Mouse (Mus musculus) brain, adult 2 months (tissue): ENCODE results near the gene Tmem274.
A peak's percentile ranks its signal among the peaks of the same experiment; 100 is the strongest.

Source experiments
- DNase-seq: peaks from one replicate; pipeline ENCODE4 v3.0.0; 2011; ENCODE audit warnings: low read depth, low spot score

The Tmem274 gene

DNA sequence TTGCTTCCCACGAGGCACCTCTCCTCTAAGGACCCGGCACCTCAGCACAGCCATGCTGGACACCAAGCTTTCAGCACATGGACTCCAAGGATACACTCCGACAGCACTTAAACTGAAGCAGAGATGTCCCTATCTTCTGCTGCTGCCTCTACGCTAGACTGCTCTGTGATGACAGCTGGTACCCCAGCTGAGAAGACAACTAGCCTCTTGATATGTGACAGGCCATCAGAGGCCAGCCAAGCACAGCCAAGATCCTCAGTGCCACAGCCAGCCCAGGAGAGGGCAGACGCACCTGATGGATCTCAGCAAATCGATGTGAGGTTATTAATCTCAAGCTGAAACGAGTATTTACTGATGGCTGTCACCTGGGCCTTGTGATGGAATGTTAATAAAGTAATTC lies 2.1 kb upstream of the Tmem274 start:
- peak; percentile 37 for DNase-seq

DNA sequence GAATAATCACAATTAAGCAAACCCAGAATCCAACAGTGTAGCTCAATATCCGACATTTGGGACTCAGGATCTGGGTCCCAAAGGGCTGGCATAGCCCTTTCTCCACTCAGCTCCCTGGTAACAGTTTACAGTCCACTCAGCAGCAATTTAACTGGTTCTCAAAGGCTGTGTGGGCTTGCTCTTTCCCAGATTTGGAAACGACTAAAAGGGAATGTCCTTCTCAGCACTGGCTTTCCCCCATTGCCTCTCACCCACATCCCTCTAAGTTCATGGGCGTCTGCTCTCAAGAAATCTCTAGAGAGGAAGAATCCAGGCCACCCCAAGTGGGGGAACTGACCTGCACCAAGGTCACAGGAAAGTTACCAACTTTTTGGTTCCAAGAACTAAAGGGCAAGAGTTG lies 7.4 kb downstream of the Tmem274 start:
- DNase-seq = peak; percentile 36

DNA sequence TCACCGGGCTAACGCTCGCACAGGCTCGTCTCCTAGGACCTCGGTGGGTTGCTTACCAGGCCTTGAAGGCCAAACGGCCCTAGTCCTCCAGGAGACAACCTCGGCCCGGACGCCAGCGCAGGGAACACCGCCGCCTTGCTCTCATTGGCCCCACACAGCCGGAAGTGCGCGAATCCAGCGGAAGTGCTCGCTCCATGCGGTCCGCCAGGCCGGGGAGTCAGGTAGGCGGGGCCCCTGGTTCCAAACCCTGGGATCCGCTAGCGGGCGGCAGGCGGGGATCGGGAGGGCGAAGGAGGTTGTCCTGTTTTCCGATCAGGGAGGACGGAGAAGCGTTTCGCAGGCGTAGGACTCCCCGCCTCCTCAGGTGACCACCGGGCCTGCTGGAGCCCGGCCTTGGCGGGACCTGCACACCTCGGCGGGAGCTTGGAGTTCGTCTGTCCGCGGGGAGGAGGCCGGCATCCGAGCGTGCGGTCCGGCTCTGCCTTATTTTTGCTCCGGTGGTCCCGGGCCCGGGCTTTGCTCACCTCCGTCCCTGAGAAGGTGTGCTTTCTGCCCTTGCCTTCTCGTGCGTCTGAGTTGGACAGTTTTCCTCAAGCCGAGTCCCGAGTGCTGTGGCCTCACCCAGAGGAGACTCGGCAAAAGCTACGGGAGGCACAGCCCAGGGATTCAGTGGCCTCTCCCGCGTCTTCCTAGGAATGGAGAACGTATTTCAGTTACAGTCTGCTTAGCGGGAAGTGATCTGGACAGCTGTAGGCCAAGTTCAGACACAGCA lies 8.1 kb downstream of the Tmem274 start, which contains the start of the genes Nmnat1 and Lzic:
Gene Nmnat1, minus strand, starts transcription at position 150 of the 772 bp plus-strand sequence.
Gene Lzic, plus strand, starts transcription at position 177 of the 772 bp plus-strand sequence.
- DNase-seq = peak; percentile 97

GRCm38 (mm10) chr4:149485825-149486206 lies 8.6 kb downstream of the Tmem274 start:
- peak; percentile 54 for DNase-seq

DNA sequence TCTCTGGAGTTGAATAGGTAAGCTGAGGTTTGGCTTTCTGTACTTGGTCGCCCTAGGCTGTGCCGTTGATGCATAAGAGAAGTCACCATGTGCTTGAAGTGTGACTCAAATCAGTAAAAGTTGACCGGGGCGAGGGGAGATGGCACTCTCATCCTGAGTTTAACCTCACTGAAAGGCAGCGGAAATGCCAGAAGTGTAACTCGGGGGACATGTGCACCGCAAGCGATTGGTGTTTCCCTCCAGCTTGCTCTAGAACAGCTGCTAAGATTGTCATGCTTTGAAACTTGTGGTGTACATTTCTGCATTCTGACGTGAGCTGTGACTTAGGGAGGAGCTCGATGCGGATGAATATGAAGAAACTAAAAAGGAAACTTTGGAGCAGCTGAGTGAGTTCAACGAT lies 10.6 kb downstream of the Tmem274 start:
- DNase-seq = no peak

DNA sequence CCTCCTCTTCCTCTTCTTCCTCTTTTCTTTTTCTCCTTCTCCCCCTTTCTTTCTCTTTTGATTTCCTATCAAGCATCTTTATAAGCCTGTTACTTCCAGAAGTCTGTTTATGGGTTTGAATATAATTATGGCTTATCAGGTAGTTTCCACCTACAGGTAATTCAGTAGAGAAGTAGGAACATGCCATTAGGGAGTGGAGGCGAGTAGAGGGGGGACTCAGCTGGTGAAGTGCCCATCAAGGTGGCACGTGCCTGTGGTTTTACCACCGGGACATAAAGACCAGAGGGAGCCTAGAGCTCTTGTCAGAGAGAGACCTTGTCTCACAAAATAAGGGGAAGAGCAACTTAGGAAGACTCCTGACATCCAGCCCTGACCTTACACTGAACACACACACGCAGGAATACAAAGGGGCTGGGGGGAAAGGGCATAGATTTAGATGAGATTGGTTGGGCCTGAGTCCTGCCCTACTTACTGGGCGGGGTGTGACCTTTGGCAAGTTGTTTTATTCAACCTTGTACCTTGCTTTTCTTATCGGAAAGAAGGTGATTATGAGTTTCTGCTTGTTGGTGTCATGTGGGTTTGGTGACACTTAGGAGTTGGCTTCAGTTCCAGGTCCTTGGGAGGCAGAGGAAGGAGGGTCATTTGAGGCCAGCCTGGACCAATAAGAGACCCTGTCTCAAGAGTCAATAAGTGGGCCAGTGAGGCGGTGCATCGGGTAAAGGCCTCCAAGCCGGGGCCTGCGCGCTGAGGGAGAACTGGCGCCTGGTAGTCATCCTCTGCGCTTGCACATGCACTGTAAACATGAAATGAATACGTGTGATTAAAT lies 12.4 kb downstream of the Tmem274 start:
- DNase-seq = no peak

DNA sequence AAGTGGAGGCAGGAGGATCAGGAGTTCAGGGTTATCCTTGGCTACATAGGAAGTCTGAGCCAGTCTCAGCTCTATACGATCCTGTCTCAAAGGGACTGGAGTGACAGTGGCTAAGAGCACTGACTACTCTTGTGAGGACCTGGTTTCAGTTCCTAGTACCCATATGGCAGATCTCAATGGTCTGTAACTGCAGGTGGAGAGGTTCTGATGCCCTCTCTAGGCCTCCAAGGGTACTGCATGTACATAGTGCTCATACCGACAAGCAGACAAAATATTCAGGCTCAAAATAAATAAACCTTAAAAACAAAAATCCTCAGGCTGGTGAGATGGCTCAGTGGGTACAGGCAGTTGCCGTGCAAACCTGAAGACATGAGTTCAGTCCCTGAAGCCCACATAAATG lies 14.0 kb downstream of the Tmem274 start:
- DNase-seq = no peak

DNA sequence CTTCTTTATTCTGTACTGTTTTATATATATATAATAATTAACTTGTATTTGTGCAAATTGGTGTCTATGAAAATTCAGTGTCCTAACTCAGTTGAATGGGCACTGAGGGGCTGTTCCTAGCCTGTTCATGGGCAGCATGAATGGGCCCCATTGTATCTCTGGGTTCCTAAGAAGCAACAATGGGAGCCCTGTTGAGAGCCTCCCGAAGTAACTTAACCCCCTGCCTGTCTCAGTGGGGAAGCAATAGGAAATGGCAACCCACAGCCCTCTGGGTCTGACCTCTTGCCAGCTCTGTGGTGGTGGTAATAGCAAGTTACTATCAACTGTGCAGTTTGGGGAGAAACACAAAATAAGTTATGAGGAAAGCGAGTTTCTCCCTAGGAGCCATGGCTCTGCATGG lies 19.4 kb downstream of the Tmem274 start:
- DNase-seq = peak; percentile 84

DNA sequence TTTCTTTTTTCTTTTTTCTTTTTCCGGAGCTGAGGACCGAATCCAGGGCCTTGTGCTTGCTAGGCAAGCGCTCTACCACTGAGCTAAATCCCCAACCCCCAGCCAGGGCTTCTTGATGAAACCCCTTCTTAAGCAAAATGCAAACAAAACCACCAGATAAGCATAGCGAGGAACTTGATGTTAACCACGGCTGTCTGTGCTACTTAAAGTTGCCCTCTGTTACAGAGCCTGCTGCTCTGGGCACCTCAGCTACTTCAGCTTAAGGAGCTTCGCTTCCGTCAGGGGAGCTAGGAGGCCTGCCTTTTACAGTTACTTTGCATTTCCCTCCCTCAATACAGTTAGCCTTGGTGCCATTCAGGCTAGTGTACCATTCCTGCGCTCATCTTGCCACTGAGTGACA lies 21.7 kb downstream of the Tmem274 start:
- DNase-seq = no peak

DNA sequence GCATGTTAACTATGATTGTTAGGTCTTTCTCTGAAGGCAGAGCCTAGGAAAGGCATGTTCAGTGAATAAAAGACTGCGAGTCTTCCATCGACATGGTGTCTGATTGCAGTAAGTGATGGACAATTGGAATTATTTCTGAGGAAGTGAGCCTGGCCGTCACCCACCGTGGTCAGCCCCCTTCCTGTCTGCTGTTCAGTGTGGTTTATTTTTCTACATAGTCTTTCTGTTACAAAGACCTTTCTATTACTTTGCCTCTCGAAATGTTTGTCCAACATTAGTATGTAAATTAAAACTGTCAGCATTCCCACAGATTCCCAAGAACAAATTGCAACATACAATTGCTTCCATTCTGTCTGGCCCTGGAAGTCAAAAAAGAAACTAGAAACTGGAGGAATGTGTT lies 22.6 kb downstream of the Tmem274 start:
- no peak for DNase-seq

- no peak for DNase-seq
Measured at GRCm38 (mm10) chr4:149504363-149504762, 27.2 kb downstream of the Tmem274 start.

DNA sequence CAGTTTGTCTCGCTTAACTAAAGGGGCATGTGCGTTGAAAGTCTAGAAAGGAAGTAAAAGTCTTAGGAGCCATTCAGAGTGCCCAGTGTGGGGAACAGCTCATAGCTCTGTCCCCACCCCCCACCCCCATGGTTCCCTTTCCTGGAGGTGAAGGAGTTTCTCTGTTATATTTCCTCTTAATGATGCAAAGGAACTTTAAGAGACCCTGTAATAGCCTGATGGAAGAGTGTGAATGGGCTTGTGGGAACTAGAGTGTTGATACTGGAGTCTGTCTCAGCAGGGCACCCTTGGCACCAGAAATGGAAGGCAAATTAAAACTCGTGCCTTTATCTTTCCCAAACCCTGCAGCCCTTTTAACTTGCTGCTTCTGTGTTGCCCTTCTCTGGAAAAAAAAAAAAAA lies 27.7 kb downstream of the Tmem274 start:
- no peak for DNase-seq

DNA sequence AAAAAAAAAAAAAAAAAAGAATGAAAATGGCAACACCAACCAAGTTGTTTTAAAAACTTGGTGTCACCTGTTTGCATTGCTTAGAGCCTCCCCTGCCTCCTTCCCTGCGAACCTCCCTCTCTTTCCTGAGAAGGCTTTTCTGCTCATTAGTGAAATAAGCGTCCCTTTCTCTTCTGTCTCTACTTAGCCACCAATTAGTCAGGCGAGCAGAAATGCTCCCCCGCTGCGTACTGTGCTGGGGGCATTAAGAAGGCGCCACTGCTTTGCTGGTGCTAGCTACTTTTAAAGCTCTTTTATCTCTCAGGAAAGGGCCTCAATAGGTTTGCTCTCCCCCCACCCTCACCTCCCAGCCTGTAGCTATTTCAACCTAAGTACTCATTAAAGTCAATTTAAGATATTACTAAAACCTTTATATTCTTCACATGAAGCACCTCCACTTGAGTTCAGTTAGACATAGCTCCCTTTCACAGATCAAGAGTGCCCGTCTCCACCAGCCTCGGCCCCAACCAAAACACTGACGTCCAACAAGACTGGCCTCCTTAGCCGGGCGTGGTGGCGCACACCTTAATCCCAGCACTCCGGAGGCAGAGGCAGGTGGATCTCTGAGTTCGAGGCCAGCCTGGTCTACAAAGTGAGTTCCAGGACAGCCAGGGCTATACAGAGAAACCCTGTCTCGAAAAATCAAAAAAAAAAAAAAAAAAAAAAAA lies 28.2 kb downstream of the Tmem274 start:
- no peak for DNase-seq

GRCm38 (mm10) chr4:149506904-149507303 lies 29.7 kb downstream of the Tmem274 start:
- DNase-seq = no peak

GRCm38 (mm10) chr4:149511221-149511646 lies 34.1 kb downstream of the Tmem274 start:
- DNase-seq = no peak

- DNase-seq = no peak
Measured at GRCm38 (mm10) chr4:149512072-149512471, 34.9 kb downstream of the Tmem274 start.

- DNase-seq = no peak
Measured at GRCm38 (mm10) chr4:149515706-149516105, 38.5 kb downstream of the Tmem274 start.

DNA sequence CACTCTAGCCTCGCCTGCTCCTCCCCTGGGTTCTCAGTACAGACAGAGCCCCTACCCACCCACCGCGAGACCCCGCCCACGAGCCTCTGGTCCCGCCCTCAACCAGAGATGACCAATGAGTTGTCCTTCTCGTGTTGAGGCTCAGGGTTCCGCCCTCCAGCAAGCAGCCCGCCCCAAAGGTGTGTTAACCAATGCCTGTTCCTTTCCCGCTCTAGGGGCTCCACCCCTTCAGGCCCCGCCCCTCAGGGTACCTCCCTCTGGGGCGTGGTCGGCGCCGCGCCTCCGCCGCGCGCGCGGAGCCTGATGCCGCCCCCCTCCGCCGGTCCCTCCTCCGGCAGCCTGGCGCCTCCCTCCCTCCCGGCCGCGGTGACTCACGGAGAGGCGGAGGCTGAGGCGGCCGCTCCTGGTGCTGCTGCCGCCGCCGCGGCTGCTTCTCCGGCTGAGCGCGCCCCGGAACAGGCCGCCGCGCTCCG lies 40.7 kb downstream of the Tmem274 start, which contains the start of gene Ctnnbip1:
Gene Ctnnbip1, plus strand, starts transcription at position 369 of the 473 bp plus-strand sequence.
- peak; percentile 98 for DNase-seq

DNA sequence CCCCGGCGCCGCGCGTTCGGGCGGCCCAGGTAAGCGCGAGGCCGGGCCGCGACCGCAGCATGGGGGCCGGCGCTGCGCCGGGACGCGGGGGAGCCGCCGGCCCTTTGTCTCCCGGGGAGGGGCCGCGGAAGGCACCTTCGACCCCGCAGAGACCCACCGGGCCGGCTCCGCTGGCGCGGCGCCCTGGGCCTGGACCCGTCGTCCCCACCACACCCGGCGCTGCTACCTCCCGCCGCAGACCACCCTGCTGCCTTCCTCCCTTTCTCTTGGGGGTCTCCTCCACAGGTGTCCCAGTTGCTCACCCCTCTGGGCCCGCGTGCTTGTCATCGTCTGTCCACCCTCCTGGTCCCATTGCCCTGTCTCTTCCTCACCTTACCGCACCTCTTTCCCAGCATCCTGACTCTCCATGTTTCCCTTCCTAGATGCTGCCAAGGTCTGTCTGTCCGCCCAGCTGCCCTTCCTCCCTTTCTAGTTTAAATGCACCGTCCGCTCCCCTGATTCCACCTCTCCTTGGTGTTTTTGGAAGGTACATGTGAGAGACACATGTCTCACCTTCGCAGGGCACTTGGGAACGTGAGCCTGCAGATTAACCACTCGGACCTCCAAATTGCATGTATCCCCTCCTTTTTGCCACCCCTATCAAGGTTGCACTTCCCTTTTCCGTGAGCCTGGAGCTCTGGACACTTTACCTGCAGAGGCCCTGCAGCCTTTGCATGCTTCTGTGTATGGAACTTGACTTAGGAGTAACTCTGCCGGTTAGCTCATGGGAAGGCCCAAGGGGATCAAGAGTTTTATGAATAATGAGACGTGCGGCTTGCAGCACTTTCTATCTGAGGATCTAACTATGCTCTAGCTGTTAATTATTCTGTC lies 41.4 kb downstream of the Tmem274 start:
- DNase-seq = no peak

- no peak for DNase-seq
Measured at GRCm38 (mm10) chr4:149521258-149521657, 44.1 kb downstream of the Tmem274 start.

- no peak for DNase-seq
Measured at GRCm38 (mm10) chr4:149523961-149524360, 46.8 kb downstream of the Tmem274 start.
